Mouse (Mus musculus) heart, postnatal 0 days (tissue): ENCODE data around the gene Megf11.

Experiments used
- CTCF ChIP-seq: IDR thresholded peaks from 2 replicates; pipeline ENCODE4 v1.5.1; 2016; ENCODE audit warnings: antibody characterized with exemption, control low read depth, low read depth
- EP300 ChIP-seq: IDR thresholded peaks from 2 replicates; pipeline ENCODE4 v1.6.1; 2016; ENCODE audit warnings: antibody characterized with exemption, low read depth

- TF ChIP-seq EP300 (no peak), CTCF (no peak)
Measured at GRCm38 (mm10) chr9:64361231-64361950, 24.0 kb upstream of the Megf11 start.
